Mouse (Mus musculus): ENCODE data around the gene Gm884.
"Not testable (repeated sequence)": the region's sequence is repeated elsewhere in the genome, so short reads cannot be mapped to it uniquely, and the experiment has no call there.

Gm884 gene

GRCm38 (mm10) chr11:103634806-103635205 is 13.9 kb upstream of the Gm884 start:
- no peak for DNase-seq

GRCm38 (mm10) chr11:103627453-103627852 is 6.5 kb upstream of the Gm884 start:
- no peak for DNase-seq

- DNase-seq: no peak
Observed at GRCm38 (mm10) chr11:103610772-103611171, 10.2 kb downstream of the Gm884 start.

GRCm38 (mm10) chr11:103606611-103607010 is 14.3 kb downstream of the Gm884 start:
- DNase-seq: no peak

GRCm38 (mm10) chr11:103578339-103578738 is 42.6 kb downstream of the Gm884 start:
- no peak for DNase-seq

GRCm38 (mm10) chr11:103556021-103556420 is 64.9 kb downstream of the Gm884 start:
- peak; percentile 24 for DNase-seq

GRCm38 (mm10) chr11:103534973-103535372 is 86.0 kb downstream of the Gm884 start:
- DNase-seq: not testable (repeated sequence)

GRCm38 (mm10) chr11:103512111-103512510 is 108.8 kb downstream of the Gm884 start:
- no peak for DNase-seq

- no peak for DNase-seq
Observed at GRCm38 (mm10) chr11:103504497-103504896, 116.4 kb downstream of the Gm884 start, which contains the start of gene Lrrc37a. Gene Lrrc37a (minus strand): TSS chr11:103504597.
